Mouse (Mus musculus) megakaryocyte, embryonic 14.5 days (primary cell): ENCODE data around the gene Cnih1.

Source experiments
- FLI1 ChIP-seq: IDR thresholded peaks from 2 replicates; pipeline ENCODE4 v1.6.1; 2012; ENCODE audit warnings: low read length, inconsistent platforms, mixed read lengths
- GATA1 ChIP-seq: IDR thresholded peaks from 3 replicates; pipeline ENCODE4 v1.6.1; 2012; ENCODE audit warnings: mixed read lengths, low read length, inconsistent platforms, borderline replicate concordance

DNA sequence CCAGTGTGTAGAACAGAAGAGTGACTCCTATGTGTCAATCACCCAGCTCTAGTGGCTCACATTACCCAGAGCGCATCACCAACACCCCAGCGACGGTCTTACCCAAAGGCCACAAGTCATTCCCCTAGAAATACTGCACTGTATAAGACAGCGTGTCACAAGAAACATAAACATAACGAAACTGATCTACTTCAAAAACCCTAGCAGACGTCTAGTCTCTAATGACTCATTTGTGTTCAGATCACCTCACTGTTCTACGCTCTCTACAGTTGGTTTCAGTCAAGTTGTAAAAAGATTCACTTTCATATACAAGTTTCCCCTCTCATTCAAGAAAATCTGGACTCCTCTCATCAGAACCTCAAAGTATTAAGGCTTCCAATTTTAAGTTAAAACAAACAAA, 30.5 kb upstream of the Cnih1 start:
- TF ChIP-seq GATA1 = no peak
- no peak for TF ChIP-seq FLI1
